Mouse (Mus musculus) embryonic stem cell, embryonic (primary cell): ENCODE data around the gene Ube2z.

Experiments
- CTCF ChIA-PET, 4 experiments: fragments of 300-600 bp in 2 of 4; fragments of 350-600 bp in 2 of 4; sonication (Branson Sonifier 250); formaldehyde crosslinking; loops; one replicate each; lab custom pipeline; 2022; ENCODE audit warnings: inconsistent platforms in 2 of 4; lab: Charles Lee
- POLR2A ChIA-PET, 4 experiments: fragments of 300-600 bp in 2 of 4; fragments of 350-600 bp in 2 of 4; sonication (Branson Sonifier 250); formaldehyde crosslinking; loops; one replicate each; lab custom pipeline; 2022; ENCODE audit warnings: antibody characterized with exemption in 4 of 4, inconsistent platforms in 1 of 4; lab: Charles Lee

The Ube2z gene

DNA sequence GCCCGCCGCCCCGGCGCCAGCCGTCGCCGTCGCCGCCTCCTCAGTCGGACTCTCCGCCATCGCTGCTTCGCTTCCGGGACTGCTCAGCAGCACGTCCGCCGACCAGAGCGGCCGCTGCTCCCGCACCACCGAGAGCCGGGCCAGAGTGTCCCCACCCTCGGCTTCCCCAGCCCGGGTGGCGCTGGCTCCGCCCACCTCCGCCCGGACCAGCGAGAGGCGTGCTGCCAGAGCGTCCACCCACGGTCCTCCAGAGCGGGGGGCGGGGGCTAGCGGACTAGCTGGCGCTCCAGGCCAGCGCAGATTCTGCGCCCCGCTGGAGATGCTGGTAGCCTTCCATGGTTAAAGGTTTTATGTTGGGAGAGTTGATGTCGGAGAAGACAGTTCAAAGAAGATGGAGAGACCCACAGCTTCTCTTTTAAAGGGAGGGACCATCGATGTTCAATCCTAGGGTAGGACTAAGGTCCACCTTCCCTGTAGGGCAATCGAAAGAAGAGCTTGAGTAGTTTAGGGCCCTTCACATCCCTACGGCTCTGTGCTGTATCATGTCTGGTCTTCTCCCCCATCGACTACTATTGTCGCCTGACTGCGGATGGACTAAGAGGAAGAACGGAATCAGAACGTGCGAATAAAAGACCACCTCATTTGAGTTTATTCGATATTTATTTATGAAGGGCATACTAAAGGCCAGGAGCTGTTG is at the start of gene Ube2z:
Gene Ube2z (minus strand): TSS at position 174 of the 697 bp plus-strand sequence.
- ChIA-PET POLR2A (interaction anchor here (0.6 to 6.5 kb wide), 42 partner anchors 9 to 240 kb away, joined by 3 to 121 read pairs (median 4); partner anchors contain the start of genes Atp5g1 (in 4 of the 4), Snf8 (in 3 of the 4) and Igf2bp1 (in 1 of the 4)), CTCF (interaction anchor here (0.5 to 3.5 kb wide), 10 partner anchors 9 to 170 kb away, joined by 3 to 25 read pairs (median 3); partner anchors contain the start of gene Atp5g1 (in 1 of the 4))

- CTCF ChIA-PET, result interaction anchor here in 3 of 4 experiments (0.6 to 1.8 kb wide), 4 partner anchors 13 to 34 kb away, joined by 3 to 5 read pairs (median 4); no protein-coding TSS in a partner anchor
- POLR2A ChIA-PET, result interaction anchor here (0.5 to 11.4 kb wide), 19 partner anchors 10 to 1936 kb away, joined by 3 to 128 read pairs (median 4); partner anchors contain the start of genes Atp5g1 (in 1 of the 4) and Ttll6 (in 1 of the 4)
Measured at GRCm38 (mm10) chr11:96114077-96114476, 48.9 kb upstream of the Ube2z start.

DNA sequence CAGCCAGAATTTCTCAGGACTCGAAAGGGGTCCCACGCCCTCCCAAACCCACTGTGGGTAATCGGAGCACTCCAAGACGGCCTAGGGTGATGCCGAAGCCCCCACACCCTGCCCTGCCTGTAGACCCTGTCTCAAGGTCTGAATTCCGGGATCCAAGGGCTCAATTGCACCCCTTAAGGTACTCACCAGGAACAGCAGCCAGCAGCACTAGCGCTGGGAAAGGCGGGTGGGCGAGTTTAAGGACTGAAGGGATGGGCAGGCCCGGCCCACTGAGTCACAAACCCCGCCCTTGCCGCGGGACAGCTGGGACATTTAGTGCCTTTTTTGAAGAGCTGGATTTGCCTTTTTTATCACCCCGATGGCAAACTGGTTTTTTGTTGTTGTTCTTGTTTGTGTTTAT is 46.6 kb upstream of the Ube2z start, which contains the start of gene Calcoco2:
Gene Calcoco2 (minus strand): TSS at position 214 of the 400 bp plus-strand sequence.
- ChIA-PET POLR2A (interaction anchor here (0.6 to 11.4 kb wide), 27 partner anchors 8 to 893 kb away, joined by 3 to 128 read pairs (median 5); partner anchors contain the start of genes Ttll6 (in 2 of the 4) and Atp5g1 (in 1 of the 4)), CTCF (interaction anchor here in 3 of 4 experiments (0.5 to 2.7 kb wide), 21 partner anchors 9 to 576 kb away, joined by 3 to 20 read pairs (median 4); no protein-coding TSS in a partner anchor)

GRCm38 (mm10) chr11:96110950-96111349 is 45.8 kb upstream of the Ube2z start:
- ChIA-PET CTCF (interaction anchor here in 3 of 4 experiments (0.6 to 2.7 kb wide), 22 partner anchors 9 to 130 kb away, joined by 3 to 20 read pairs (median 4); partner anchors contain the start of gene Ttll6 (in 1 of the 3)), POLR2A (interaction anchor here in 3 of 4 experiments (0.6 to 11.4 kb wide), 14 partner anchors 9 to 719 kb away, joined by 3 to 128 read pairs (median 4); partner anchors contain the start of genes Atp5g1 (in 1 of the 3), Nfe2l1 (in 1 of the 3), Ttll6 (in 1 of the 3) and Ube2z (in 1 of the 3))

DNA sequence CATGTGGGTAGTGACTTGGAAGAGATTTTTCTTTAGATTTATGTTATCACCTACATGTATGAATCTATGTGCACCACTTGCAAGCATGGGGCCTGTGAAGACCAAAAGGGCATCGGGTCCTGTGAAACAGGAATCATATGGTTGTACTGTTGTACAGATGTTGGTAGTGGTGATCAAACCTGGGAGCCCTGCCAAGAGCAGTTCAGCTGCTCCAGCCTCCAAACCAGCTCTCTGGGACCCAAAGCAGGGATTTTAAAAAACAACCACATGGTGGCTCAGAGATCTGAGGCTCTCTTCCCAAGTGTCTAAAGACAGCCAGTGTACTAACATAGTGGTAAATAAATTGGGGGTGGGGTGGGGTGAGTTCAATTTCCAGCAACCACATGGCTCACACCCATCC is 43.2 kb upstream of the Ube2z start:
- POLR2A ChIA-PET, result interaction anchor here in 3 of 4 experiments (0.6 to 2.8 kb wide), 10 partner anchors 9 to 204 kb away, joined by 3 to 9 read pairs (median 3); no protein-coding TSS in a partner anchor
- CTCF ChIA-PET, result interaction anchor here in 2 of 4 experiments (0.5 to 1.5 kb wide), 2 partner anchors 16 to 304 kb away, joined by 3 read pairs; no protein-coding TSS in a partner anchor

GRCm38 (mm10) chr11:96093361-96093760 is 28.2 kb upstream of the Ube2z start:
- POLR2A ChIA-PET, result interaction anchor here in 2 of 4 experiments (0.7 to 3.2 kb wide), 4 partner anchors 21 to 1500 kb away, joined by 3 to 15 read pairs (median 3); no protein-coding TSS in a partner anchor
- CTCF ChIA-PET, result interaction anchor here (0.6 to 3.3 kb wide), 23 partner anchors 9 to 653 kb away, joined by 3 to 14 read pairs (median 4); partner anchors contain the start of genes Ttll6 (in 2 of the 4), Atp5g1 (in 1 of the 4), Calcoco2 (in 1 of the 4) and Hoxb13 (in 1 of the 4)

- POLR2A ChIA-PET, result interaction anchor here in 2 of 4 experiments (0.7 to 3.2 kb wide), 6 partner anchors 17 to 1500 kb away, joined by 3 to 15 read pairs (median 3); partner anchors contain the start of gene Atp5g1 (in 1 of the 2)
- CTCF ChIA-PET, result interaction anchor here (0.6 to 3.3 kb wide), 28 partner anchors 9 to 652 kb away, joined by 3 to 14 read pairs (median 4); partner anchors contain the start of genes Ttll6 (in 2 of the 4), Atp5g1 (in 1 of the 4), Calcoco2 (in 1 of the 4) and Hoxb13 (in 1 of the 4)
Measured at GRCm38 (mm10) chr11:96092674-96093291, 27.6 kb upstream of the Ube2z start.

GRCm38 (mm10) chr11:96091073-96091472 is 25.9 kb upstream of the Ube2z start:
- CTCF ChIA-PET, result interaction anchor here in 3 of 4 experiments (0.7 to 1.7 kb wide), 5 partner anchors 20 to 304 kb away, joined by 3 to 5 read pairs (median 4); partner anchors contain the start of genes Calcoco2 (in 1 of the 3) and Snf8 (in 1 of the 3)
- POLR2A ChIA-PET, result interaction anchor here in 2 of 4 experiments (0.6 kb wide), 2 partner anchors 29 to 37 kb away, joined by 3 to 7 read pairs; no protein-coding TSS in a partner anchor

GRCm38 (mm10) chr11:96087981-96088380 is 22.8 kb upstream of the Ube2z start:
- CTCF ChIA-PET, result interaction anchor here (0.6 to 2.7 kb wide), 5 partner anchors 12 to 152 kb away, joined by 3 to 11 read pairs (median 5); partner anchors contain the start of gene Atp5g1 (in 1 of the 4)
- POLR2A ChIA-PET, result interaction anchor here in 3 of 4 experiments (0.7 to 4.9 kb wide), 6 partner anchors 12 to 52 kb away, joined by 3 to 49 read pairs (median 10); partner anchors contain the start of genes Atp5g1 (in 3 of the 3) and Ube2z (in 1 of the 3)

GRCm38 (mm10) chr11:96082682-96083081 is 17.5 kb upstream of the Ube2z start:
- ChIA-PET POLR2A (interaction anchor here in 2 of 4 experiments (0.6 to 1.2 kb wide), 3 partner anchors 9 to 68 kb away, joined by 3 to 6 read pairs (median 3); no protein-coding TSS in a partner anchor), CTCF (no interaction called here)

DNA sequence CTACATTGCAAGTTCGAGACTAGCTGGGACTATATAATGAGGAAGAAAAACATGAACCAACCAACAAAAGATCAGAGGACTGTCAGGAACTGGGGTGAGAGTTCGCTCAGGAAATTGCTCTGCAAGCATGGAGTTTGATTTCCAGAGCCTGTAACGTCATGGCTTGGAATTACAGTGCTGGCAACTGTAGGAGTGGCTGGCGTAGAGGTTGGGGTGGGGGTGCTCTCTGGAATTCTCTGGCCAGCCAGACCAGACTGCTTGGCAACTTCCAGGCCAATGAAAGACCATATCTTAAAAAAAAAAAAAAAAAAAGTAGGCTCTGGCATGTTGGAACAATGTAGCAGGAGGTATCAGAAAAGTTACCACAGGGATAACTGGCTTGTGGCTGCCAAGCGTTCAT is 15.5 kb upstream of the Ube2z start:
- POLR2A ChIA-PET, result interaction anchor here in 1 of 4 experiments (0.7 kb wide), 1 partner anchor 36 kb away, joined by 5 read pairs; no protein-coding TSS in a partner anchor
- CTCF ChIA-PET, result no interaction called here

- POLR2A ChIA-PET, result interaction anchor here (0.6 to 4.3 kb wide), 69 partner anchors 8 to 767 kb away, joined by 3 to 121 read pairs (median 4); partner anchors contain the start of genes Ube2z (in 4 of the 4), Snf8 (in 2 of the 4), B4galnt2 (in 1 of the 4) and Calcoco2 (in 1 of the 4)
Measured at GRCm38 (mm10) chr11:96076221-96077105, 11.3 kb upstream of the Ube2z start.

GRCm38 (mm10) chr11:96075509-96076220 is 10.5 kb upstream of the Ube2z start, which contains the start of gene Atp5g1:
Gene Atp5g1 (minus strand): TSS chr11:96075670.
- ChIA-PET CTCF (interaction anchor here (0.5 to 2.9 kb wide), 27 partner anchors 11 to 681 kb away, joined by 3 to 25 read pairs (median 3); partner anchors contain the start of genes Snf8 (in 3 of the 4), Ttll6 (in 1 of the 4) and Ube2z (in 1 of the 4)), POLR2A (interaction anchor here (0.5 to 4.3 kb wide), 107 partner anchors 9 to 766 kb away, joined by 3 to 121 read pairs (median 4); partner anchors contain the start of genes Ube2z (in 4 of the 4), Snf8 (in 3 of the 4), Igf2bp1 (in 2 of the 4) and B4galnt2 (in 1 of the 4))

More at GRCm38 (mm10) chr11:96076221-96077105, 11.3 kb upstream of the Ube2z start:
- CTCF ChIA-PET, result interaction anchor here (0.6 to 2.9 kb wide), 17 partner anchors 10 to 298 kb away, joined by 3 to 25 read pairs (median 3); partner anchors contain the start of genes Snf8 (in 1 of the 4), Ttll6 (in 1 of the 4) and Ube2z (in 1 of the 4)

DNA sequence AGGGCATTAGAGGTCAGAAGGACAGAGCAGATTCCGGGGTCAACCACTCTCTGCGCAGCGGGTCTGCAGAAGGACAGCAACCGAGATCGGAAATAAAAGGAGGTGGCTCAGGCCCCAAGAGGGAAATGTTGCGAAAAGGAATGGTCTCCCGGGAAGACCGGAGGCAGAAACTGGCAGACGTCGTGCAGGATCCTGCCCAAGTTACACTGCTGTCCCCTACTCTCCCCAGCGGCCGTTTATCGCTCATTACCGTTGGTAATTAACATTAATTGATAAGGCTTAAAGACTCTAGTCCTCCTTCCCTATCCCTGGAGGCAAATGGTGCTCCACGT is 10.0 kb upstream of the Ube2z start:
- ChIA-PET CTCF (interaction anchor here (0.5 to 2.9 kb wide), 22 partner anchors 10 to 682 kb away, joined by 3 to 25 read pairs (median 4); partner anchors contain the start of genes Snf8 (in 2 of the 4), Ttll6 (in 1 of the 4) and Ube2z (in 1 of the 4)), POLR2A (interaction anchor here (0.5 to 4.3 kb wide), 100 partner anchors 9 to 765 kb away, joined by 3 to 121 read pairs (median 4); partner anchors contain the start of genes Ube2z (in 4 of the 4), Snf8 (in 3 of the 4), Igf2bp1 (in 2 of the 4) and B4galnt2 (in 1 of the 4))
